Mouse (Mus musculus) large intestine, adult 2 months (tissue): ENCODE data around the gene Zfp219. TPM values are rescaled to one million over a fixed set of nuclear protein-coding genes. Genes with fewer than 3 reads are reported as not detected.

Experiments
- DNase-seq: peaks from one replicate; pipeline ENCODE4 v3.0.0-alpha.2; 2012; ENCODE audit warnings: low read depth, low spot score
- WGBS: fragments of 180-500 bp; shearing (Covaris S2); methylation state at CpG from one replicate; pipeline ENCODE4 v1.1.7; 2018; 5-methylcytosine and 5-hydroxymethylcytosine counted together
- polyA plus RNA-seq: library from polyadenylated mRNA; depleted of rRNA; stranded (reverse); fragments of >200 nt; gene quantifications from 2 replicates; pipeline ENCODE4 v1.2.3, GENCODE M21; 2012

Zfp219 gene
- polyA plus RNA-seq, 1 experiment = 39.7 TPM

- 78% methylated on average over 6 of the region's 6 CpGs for WGBS
- no peak for DNase-seq
Observed at GRCm38 (mm10) chr14:52005616-52006015, 14.9 kb downstream of the Zfp219 start.

- no peak for DNase-seq
- WGBS = 69% methylated on average over 7 of the region's 7 CpGs
Observed at GRCm38 (mm10) chr14:52005141-52005540, 15.4 kb downstream of the Zfp219 start.

GRCm38 (mm10) chr14:52003981-52004495 is 16.5 kb downstream of the Zfp219 start:
- WGBS = 77% methylated on average over 16 of the region's 16 CpGs

GRCm38 (mm10) chr14:51997483-51997882 is 23.1 kb downstream of the Zfp219 start:
- DNase-seq = no peak
- 96% methylated on average over 14 of the region's 14 CpGs for WGBS

More at GRCm38 (mm10) chr14:52003981-52004495, 16.5 kb downstream of the Zfp219 start:
- DNase-seq = no peak

GRCm38 (mm10) chr14:51996866-51997265 is 23.7 kb downstream of the Zfp219 start:
- WGBS = 68% methylated on average over 17 of the region's 17 CpGs
- DNase-seq = no peak

GRCm38 (mm10) chr14:51996231-51996841 is 24.2 kb downstream of the Zfp219 start:
- DNase-seq = no peak
- WGBS = 83% methylated on average over 13 of the region's 13 CpGs

GRCm38 (mm10) chr14:51995219-51995871 is 25.2 kb downstream of the Zfp219 start:
- DNase-seq = no peak
- 63% methylated on average over 12 of the region's 12 CpGs for WGBS

GRCm38 (mm10) chr14:51994453-51994852 is 26.1 kb downstream of the Zfp219 start:
- no peak for DNase-seq
- WGBS = 88% methylated on average over 4 of the region's 4 CpGs

- 85% methylated on average over 12 of the region's 12 CpGs for WGBS
- DNase-seq = no peak
Observed at GRCm38 (mm10) chr14:51989461-51989970, 31.0 kb downstream of the Zfp219 start.

- DNase-seq = no peak
- 80% methylated on average over 12 of the region's 12 CpGs for WGBS
Observed at GRCm38 (mm10) chr14:51988731-51989130, 31.8 kb downstream of the Zfp219 start.

GRCm38 (mm10) chr14:51987177-51987576 is 33.4 kb downstream of the Zfp219 start:
- DNase-seq = no peak
- WGBS = 31% methylated on average over 6 of the region's 6 CpGs

GRCm38 (mm10) chr14:51986153-51986505 is 34.4 kb downstream of the Zfp219 start:
- 61% methylated on average over 7 of the region's 7 CpGs for WGBS
- no peak for DNase-seq

- no peak for DNase-seq
- WGBS = 23% methylated on average over 27 of the region's 27 CpGs
Observed at GRCm38 (mm10) chr14:51985301-51986152, 35.0 kb downstream of the Zfp219 start.

- no peak for DNase-seq
- 2% methylated on average over 68 of the region's 74 CpGs for WGBS
Observed at GRCm38 (mm10) chr14:51984247-51985231, 36.0 kb downstream of the Zfp219 start, which contains the start of gene Arhgef40. Gene Arhgef40 (plus strand): TSS chr14:51984719.

- DNase-seq = no peak
- 70% methylated on average over 10 of the region's 10 CpGs for WGBS
Observed at GRCm38 (mm10) chr14:51983855-51984246, 36.7 kb downstream of the Zfp219 start.

GRCm38 (mm10) chr14:51983251-51983650 is 37.3 kb downstream of the Zfp219 start:
- 74% methylated on average over 4 of the region's 4 CpGs for WGBS
- DNase-seq = no peak

- no peak for DNase-seq
- 84% methylated on average over 3 of the region's 3 CpGs for WGBS
Observed at GRCm38 (mm10) chr14:51979252-51979651, 41.3 kb downstream of the Zfp219 start.

- WGBS = 53% methylated on average over 3 of the region's 3 CpGs
- DNase-seq = no peak
Observed at GRCm38 (mm10) chr14:51967400-51967799, 53.1 kb downstream of the Zfp219 start.

- 58% methylated on average over 2 of the region's 2 CpGs for WGBS
- no peak for DNase-seq
Observed at GRCm38 (mm10) chr14:51960316-51960715, 60.2 kb downstream of the Zfp219 start.
